Mouse (Mus musculus): ENCODE measurements at regions not wholly inside any gene's neighbourhood (a gene's known extent, or its start where the extent isn't known, plus 50 kb on each side); places are given as distances from the start of the nearest gene placed in this dataset.
A peak's percentile ranks its signal among the peaks of the same experiment; 100 is the strongest.

DNA sequence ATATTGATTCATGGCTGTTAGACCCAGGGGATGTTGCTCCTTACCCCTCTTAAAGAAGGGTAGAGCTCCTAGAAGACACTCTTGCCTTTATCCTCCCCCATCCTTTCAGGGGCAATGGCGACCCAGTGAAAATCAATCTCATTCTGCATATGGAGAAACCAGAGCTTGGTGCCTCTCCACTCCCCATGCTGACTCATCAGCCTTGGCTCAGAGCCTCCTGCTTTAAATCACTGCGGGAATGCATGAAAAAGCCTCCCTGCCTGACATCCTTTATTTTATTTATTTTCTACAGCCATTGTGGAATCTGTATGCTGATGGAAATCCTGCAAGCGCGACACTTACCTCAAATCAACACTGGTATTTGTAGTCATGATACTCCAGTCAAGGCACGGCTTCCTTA lies 415.2 kb downstream of the Cmpk2 start:
- DNase-seq (ENCODE audit: low spot score) (no peak), ATAC-seq (ENCODE audit: insufficient number of reproducible peaks, low FRiP score, low TSS enrichment, low read depth) (no peak)
- Histone ChIP-seq H3K4me3 (ENCODE audit: low read depth, low read length) (no peak overlapping the region), H3K27me3 (ENCODE audit: control insufficient read depth, insufficient read depth, low read length) (no peaks in the 10 kb centered on the region), H3K36me3 (ENCODE audit: control insufficient read depth, insufficient read depth, low read length) (no peaks in the 10 kb centered on the region), H3K4me1 (ENCODE audit: control insufficient read depth, insufficient read depth, low read length) (peaks cover 11% of the 10 kb centered on the region), H3K4me2 (ENCODE audit: low read depth, severe bottlenecking) (no peak overlapping the region), H3K9ac (ENCODE audit: low read length) (no peak overlapping the region), H3K27ac (replicated peaks; ENCODE audit: low read depth, low read length) (no peak overlapping the region), H3K9me3 (ENCODE audit: control insufficient read depth, low read length) (no peaks in the 10 kb centered on the region)
- WGBS = 66% methylated on average over 5 of the region's 5 CpGs

DNA sequence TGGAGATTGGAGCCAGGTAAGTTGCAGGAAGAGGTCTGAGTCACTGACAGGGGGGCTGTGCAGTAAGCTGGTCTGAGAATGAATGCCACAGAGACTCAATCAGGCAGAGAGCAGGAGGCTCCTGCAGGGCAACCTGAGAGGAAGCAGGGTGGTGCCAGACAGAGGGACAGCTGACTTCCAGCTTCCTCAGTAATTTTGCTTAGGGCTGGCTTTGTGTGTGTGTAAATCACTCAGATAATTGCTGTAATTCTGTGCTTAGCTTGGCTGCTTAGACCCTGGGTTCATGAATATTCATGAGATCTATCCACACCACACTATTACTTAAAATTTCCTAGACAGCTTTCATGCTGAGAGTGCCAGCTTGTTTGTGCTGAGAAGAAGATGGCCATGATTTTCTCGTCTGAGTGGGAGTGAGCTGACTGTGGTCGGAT lies 408.7 kb downstream of the Cmpk2 start:
- Histone ChIP-seq H3K9me3 (ENCODE audit: control insufficient read depth, low read length) (no peaks in the 10 kb centered on the region), H3K4me2 (ENCODE audit: low read depth, severe bottlenecking) (no peak overlapping the region), H3K36me3 (ENCODE audit: control insufficient read depth, insufficient read depth, low read length) (no peaks in the 10 kb centered on the region), H3K27me3 (ENCODE audit: control insufficient read depth, insufficient read depth, low read length) (no peaks in the 10 kb centered on the region), H3K9ac (ENCODE audit: low read length) (no peak overlapping the region), H3K27ac (replicated peaks; ENCODE audit: low read depth, low read length) (no peak overlapping the region), H3K4me3 (ENCODE audit: low read depth, low read length) (no peak overlapping the region), H3K4me1 (ENCODE audit: control insufficient read depth, insufficient read depth, low read length) (0 out of 2 replicates have a peak, but pooled peaks cover 5% of the 10 kb centered on the region)
- 74% methylated on average over 2 of the region's 2 CpGs for WGBS
- ATAC-seq (ENCODE audit: insufficient number of reproducible peaks, low FRiP score, low TSS enrichment, low read depth) = no peak
- no peak for DNase-seq (ENCODE audit: low spot score)

GRCm38 (mm10) chr12:26877284-26877683 lies 408.3 kb downstream of the Cmpk2 start:
- H3K4me1 ChIP-seq (ENCODE audit: control insufficient read depth, insufficient read depth, low read length) = 0 out of 2 replicates have a peak, but pooled peaks cover 7% of the 10 kb centered on the region
- no peaks in the 10 kb centered on the region for H3K27me3 ChIP-seq (ENCODE audit: control insufficient read depth, insufficient read depth, low read length)
- no peak overlapping the region for H3K4me2 ChIP-seq (ENCODE audit: low read depth, severe bottlenecking)
- H3K27ac ChIP-seq (replicated peaks; ENCODE audit: low read depth, low read length) = no peak overlapping the region
- H3K9me3 ChIP-seq (ENCODE audit: control insufficient read depth, low read length) = no peaks in the 10 kb centered on the region
- H3K9ac ChIP-seq (ENCODE audit: low read length) = no peak overlapping the region
- no peaks in the 10 kb centered on the region for H3K36me3 ChIP-seq (ENCODE audit: control insufficient read depth, insufficient read depth, low read length)
- no peak overlapping the region for H3K4me3 ChIP-seq (ENCODE audit: low read depth, low read length)
- ATAC-seq (ENCODE audit: insufficient number of reproducible peaks, low FRiP score, low TSS enrichment, low read depth) (no peak), DNase-seq (ENCODE audit: low spot score) (no peak)
- 73% methylated on average over 3 of the region's 3 CpGs for WGBS

DNA sequence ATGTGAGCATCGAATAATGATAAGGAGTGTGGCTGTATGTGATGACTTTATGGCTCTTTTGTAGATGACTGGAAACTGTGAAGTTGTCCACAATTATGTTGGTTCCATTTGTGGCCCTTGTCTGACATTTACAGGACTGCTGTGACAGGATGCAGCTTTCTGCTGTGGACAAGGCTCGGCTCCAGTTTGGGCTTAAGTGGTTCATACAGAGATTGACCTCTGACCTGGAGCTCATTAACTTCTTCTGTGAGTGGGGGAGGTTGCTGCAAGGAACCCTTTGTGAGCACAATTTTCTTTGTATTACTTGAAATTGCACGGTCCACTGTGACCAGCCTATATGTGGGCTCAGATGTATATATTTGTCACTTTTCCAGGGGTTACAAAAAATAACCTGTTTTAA lies 403.5 kb downstream of the Cmpk2 start:
- no peak overlapping the region for H3K4me3 ChIP-seq (ENCODE audit: low read depth, low read length)
- no peak overlapping the region for H3K9ac ChIP-seq (ENCODE audit: low read length)
- 0 out of 2 replicates have a peak, but pooled peaks cover 9% of the 10 kb centered on the region for H3K4me1 ChIP-seq (ENCODE audit: control insufficient read depth, insufficient read depth, low read length)
- DNase-seq (ENCODE audit: low spot score) (peak; percentile 54), ATAC-seq (ENCODE audit: insufficient number of reproducible peaks, low FRiP score, low TSS enrichment, low read depth) (no peak)
- no peaks in the 10 kb centered on the region for H3K36me3 ChIP-seq (ENCODE audit: control insufficient read depth, insufficient read depth, low read length)
- H3K9me3 ChIP-seq (ENCODE audit: control insufficient read depth, low read length) = no peaks in the 10 kb centered on the region
- 11% methylated on average over 3 of the region's 3 CpGs for whole genome bisulfite sequencing
- H3K27ac ChIP-seq (replicated peaks; ENCODE audit: low read depth, low read length) = no peak overlapping the region; the same call in 1 of the 2 replicates
- no peaks in the 10 kb centered on the region for H3K27me3 ChIP-seq (ENCODE audit: control insufficient read depth, insufficient read depth, low read length)
- no peak overlapping the region for H3K4me2 ChIP-seq (ENCODE audit: low read depth, severe bottlenecking)

DNA sequence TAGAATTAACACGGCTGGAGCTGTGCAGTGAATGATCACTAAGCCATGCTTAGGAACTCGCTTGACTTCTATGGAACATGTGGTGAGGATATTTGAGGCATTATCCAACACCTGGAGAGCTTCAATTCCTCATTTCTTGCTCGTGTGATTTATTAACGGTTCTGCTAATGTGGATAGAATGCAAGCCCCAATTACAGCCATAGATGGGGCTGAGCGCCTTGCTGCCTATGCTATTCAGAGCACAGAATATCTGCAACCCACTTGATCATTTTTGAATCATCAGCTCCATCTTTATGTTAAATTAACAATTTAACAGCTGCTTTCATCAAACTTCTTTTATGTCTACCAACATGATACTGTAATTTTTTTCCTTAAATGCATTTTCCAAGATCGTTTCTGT lies 398.7 kb downstream of the Cmpk2 start:
- Histone ChIP-seq H3K36me3 (ENCODE audit: control insufficient read depth, insufficient read depth, low read length) (no peaks in the 10 kb centered on the region), H3K9me3 (ENCODE audit: control insufficient read depth, low read length) (no peaks in the 10 kb centered on the region), H3K27me3 (ENCODE audit: control insufficient read depth, insufficient read depth, low read length) (no peaks in the 10 kb centered on the region), H3K9ac (ENCODE audit: low read length) (no peak overlapping the region), H3K4me3 (ENCODE audit: low read depth, low read length) (no peak overlapping the region), H3K27ac (replicated peaks; ENCODE audit: low read depth, low read length) (no peak overlapping the region), H3K4me1 (ENCODE audit: control insufficient read depth, insufficient read depth, low read length) (0 out of 2 replicates have a peak, but pooled peaks cover 4% of the 10 kb centered on the region), H3K4me2 (ENCODE audit: low read depth, severe bottlenecking) (no peak overlapping the region)
- no peak for DNase-seq (ENCODE audit: low spot score)
- ATAC-seq (ENCODE audit: insufficient number of reproducible peaks, low FRiP score, low TSS enrichment, low read depth) = no peak
- 60% methylated on average over 6 of the region's 6 CpGs for WGBS

GRCm38 (mm10) chr12:26855091-26855516 lies 386.1 kb downstream of the Cmpk2 start:
- Histone ChIP-seq H3K4me1 (ENCODE audit: control insufficient read depth, insufficient read depth, low read length) (no peaks in the 10 kb centered on the region), H3K9ac (ENCODE audit: low read length) (no peak overlapping the region), H3K27me3 (ENCODE audit: control insufficient read depth, insufficient read depth, low read length) (no peaks in the 10 kb centered on the region), H3K4me3 (ENCODE audit: low read depth, low read length) (no peak overlapping the region), H3K36me3 (ENCODE audit: control insufficient read depth, insufficient read depth, low read length) (no peaks in the 10 kb centered on the region), H3K4me2 (ENCODE audit: low read depth, severe bottlenecking) (no peak overlapping the region), H3K9me3 (ENCODE audit: control insufficient read depth, low read length) (no peaks in the 10 kb centered on the region; the same call in 1 of the 2 replicates), H3K27ac (replicated peaks; ENCODE audit: low read depth, low read length) (no peak overlapping the region)
- WGBS = 50% methylated on average over 1 of the region's 1 CpGs
- ATAC-seq (ENCODE audit: insufficient number of reproducible peaks, low FRiP score, low TSS enrichment, low read depth) = no peak
- DNase-seq (ENCODE audit: low spot score) = no peak

GRCm38 (mm10) chr12:26844917-26845316 lies 375.9 kb downstream of the Cmpk2 start:
- H3K4me2 ChIP-seq (ENCODE audit: low read depth, severe bottlenecking) = no peak overlapping the region
- ATAC-seq (ENCODE audit: insufficient number of reproducible peaks, low FRiP score, low TSS enrichment, low read depth) (no peak), DNase-seq (ENCODE audit: low spot score) (peak; percentile 26)
- no peak overlapping the region; the same call in 1 of the 2 replicates for H3K27ac ChIP-seq (replicated peaks; ENCODE audit: low read depth, low read length)
- H3K9ac ChIP-seq (ENCODE audit: low read length) = no peak overlapping the region
- H3K4me1 ChIP-seq (ENCODE audit: control insufficient read depth, insufficient read depth, low read length) = peaks cover 9% of the 10 kb centered on the region; the same call in 1 of the 2 replicates
- H3K36me3 ChIP-seq (ENCODE audit: control insufficient read depth, insufficient read depth, low read length) = no peaks in the 10 kb centered on the region
- H3K4me3 ChIP-seq (ENCODE audit: low read depth, low read length) = no peak overlapping the region
- H3K9me3 ChIP-seq (ENCODE audit: control insufficient read depth, low read length) = no peaks in the 10 kb centered on the region
- no peaks in the 10 kb centered on the region for H3K27me3 ChIP-seq (ENCODE audit: control insufficient read depth, insufficient read depth, low read length)
- WGBS = 37% methylated on average over 12 of the region's 12 CpGs

GRCm38 (mm10) chr12:26842696-26843095 lies 373.7 kb downstream of the Cmpk2 start:
- no peak overlapping the region for H3K4me2 ChIP-seq (ENCODE audit: low read depth, severe bottlenecking)
- H3K9ac ChIP-seq (ENCODE audit: low read length) = no peak overlapping the region
- DNase-seq (ENCODE audit: low spot score) = peak; percentile 50
- no peak for ATAC-seq (ENCODE audit: insufficient number of reproducible peaks, low FRiP score, low TSS enrichment, low read depth)
- WGBS = 4% methylated on average over 5 of the region's 5 CpGs
- H3K27ac ChIP-seq (replicated peaks; ENCODE audit: low read depth, low read length) = no peak overlapping the region
- H3K27me3 ChIP-seq (ENCODE audit: control insufficient read depth, insufficient read depth, low read length) = no peaks in the 10 kb centered on the region
- H3K9me3 ChIP-seq (ENCODE audit: control insufficient read depth, low read length) = no peaks in the 10 kb centered on the region
- H3K4me1 ChIP-seq (ENCODE audit: control insufficient read depth, insufficient read depth, low read length) = peaks cover 9% of the 10 kb centered on the region; the same call in 1 of the 2 replicates
- H3K36me3 ChIP-seq (ENCODE audit: control insufficient read depth, insufficient read depth, low read length) = no peaks in the 10 kb centered on the region
- H3K4me3 ChIP-seq (ENCODE audit: low read depth, low read length) = no peak overlapping the region

Measured in limb, embryonic 11.5 days (tissue).